Mouse (Mus musculus) central nervous system, embryonic 18 days (tissue): ENCODE data around the gene Hoxa3. TPM values are rescaled to one million over a fixed set of nuclear protein-coding genes. Genes with fewer than 3 reads are reported as not detected.

Experiments
- polyA plus RNA-seq: library from polyadenylated mRNA; depleted of rRNA; stranded (reverse); fragments of >200 nt; gene quantifications from 2 replicates; pipeline ENCODE4 v1.2.3, GENCODE M21; 2012; rRNA removed

Hoxa3 gene
- 0.10 and 0.80 TPM in 2 replicates for polyA plus RNA-seq

DNA sequence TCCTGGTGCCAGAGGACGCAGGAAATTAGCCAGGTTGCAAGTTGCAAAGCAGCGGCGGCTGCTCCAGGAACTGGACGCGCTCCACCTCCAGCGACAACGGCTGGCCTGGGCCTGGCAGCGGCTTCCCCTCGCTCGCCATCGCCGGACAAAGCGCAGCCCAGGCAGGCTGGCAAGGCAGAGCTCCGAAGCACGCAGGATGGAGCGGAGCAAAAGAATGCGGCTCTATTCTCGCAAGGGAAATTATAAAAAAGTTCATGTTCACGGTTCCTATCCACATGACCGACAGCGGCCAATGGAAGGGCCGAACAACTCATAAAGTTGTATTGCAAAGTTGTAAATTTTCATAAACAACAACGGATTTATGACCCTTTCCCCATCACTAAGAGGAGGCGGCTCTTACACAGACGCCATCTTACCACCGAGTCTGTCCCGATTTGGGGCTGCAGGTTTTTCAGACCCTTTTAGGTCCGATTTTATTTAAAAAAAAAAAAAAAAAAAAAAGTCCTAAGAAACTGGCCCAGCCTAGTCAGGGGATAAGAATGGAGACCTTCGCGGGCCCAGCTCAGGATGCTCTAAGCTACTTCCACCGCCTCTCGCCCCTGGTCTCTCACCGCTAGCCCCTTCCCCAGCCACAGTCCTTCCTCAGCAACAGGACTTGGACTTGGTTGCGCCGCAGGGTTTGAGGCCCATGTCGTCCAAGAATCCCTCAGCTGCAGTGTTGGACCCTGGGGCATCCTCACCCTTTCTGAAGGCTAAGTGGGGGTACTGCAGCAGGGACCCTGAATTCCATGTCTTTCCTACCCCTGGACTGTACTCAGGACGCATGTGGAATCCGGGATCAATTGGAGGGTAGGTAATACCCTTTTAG lies at the start of gene Hoxa3, which contains the start of gene Gm28308:
Gene Hoxa3, minus strand, starts transcription at position 218 of the 868 bp plus-strand sequence.
Gene Gm28308, minus strand, starts transcription at position 221 of the 868 bp plus-strand sequence.

DNA sequence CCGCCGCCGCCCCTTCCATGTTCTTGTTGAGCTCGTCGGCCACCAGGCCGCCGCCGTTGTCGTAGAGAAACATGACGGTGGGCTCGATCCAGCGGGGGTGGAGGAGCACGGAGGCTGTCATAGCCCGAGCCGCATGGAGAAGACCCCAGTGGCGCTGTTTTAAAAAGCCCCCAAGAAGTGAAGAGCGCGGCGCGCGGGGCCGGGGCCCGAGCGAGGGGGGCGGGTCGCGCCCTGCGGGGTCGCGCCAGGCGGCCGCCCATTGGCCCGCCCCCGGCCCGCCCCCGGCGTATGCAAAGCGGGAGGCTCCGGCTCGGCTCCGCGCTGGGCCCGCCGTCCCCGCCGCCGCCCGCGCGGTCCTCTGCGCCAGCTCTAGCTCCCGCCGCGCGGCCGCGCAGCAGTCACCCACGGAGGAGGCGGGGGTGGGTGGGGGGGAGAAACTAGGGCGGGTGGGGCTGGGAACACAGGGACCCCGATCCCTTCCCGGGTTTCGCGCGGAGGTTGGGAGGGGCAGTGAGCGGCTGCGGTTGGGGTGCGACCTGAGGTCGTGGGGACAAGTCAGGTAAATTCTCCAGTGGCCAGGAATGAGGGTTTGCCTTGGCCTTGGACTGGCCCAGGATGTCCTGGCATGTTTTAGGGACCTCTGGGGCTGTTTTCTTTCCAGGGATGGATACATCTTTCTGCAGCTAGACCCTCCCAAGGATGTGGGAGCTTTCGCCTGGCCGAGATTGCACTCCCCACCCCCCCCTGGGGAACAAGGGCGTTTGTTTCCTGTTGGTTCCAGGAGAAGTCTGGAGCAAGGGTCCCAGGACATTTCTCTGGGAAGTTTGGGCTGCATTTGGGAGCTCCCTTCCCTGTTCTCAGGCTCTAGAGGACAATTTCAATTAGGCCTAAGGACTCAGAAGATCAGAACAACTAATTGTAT lies 47.8 kb upstream of the Hoxa3 start, which contains the start of gene Hoxa13:
Gene Hoxa13, minus strand, starts transcription at position 227 of the 922 bp plus-strand sequence.

DNA sequence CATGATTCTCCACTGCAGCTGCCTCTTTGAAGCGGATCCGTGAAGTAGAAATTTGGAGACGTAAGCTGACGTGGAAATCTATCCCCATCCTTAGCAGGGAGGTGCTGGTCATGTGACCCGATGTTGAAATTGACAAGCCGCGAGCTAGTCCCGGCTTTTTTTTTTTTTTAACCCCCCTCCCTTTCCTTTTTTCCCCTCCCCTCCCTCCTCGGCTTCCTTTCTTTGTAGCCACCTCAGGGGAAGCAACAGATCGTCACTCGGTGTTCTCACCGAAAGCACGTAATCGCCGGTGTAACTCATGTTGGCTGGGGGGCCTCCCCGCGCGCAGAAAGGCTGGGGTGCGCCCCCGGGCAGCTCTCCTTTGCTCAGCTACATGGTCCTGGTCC lies 32.6 kb upstream of the Hoxa3 start, which contains the start of gene Hoxa11:
Gene Hoxa11, minus strand, starts transcription at position 54 of the 386 bp plus-strand sequence.

DNA sequence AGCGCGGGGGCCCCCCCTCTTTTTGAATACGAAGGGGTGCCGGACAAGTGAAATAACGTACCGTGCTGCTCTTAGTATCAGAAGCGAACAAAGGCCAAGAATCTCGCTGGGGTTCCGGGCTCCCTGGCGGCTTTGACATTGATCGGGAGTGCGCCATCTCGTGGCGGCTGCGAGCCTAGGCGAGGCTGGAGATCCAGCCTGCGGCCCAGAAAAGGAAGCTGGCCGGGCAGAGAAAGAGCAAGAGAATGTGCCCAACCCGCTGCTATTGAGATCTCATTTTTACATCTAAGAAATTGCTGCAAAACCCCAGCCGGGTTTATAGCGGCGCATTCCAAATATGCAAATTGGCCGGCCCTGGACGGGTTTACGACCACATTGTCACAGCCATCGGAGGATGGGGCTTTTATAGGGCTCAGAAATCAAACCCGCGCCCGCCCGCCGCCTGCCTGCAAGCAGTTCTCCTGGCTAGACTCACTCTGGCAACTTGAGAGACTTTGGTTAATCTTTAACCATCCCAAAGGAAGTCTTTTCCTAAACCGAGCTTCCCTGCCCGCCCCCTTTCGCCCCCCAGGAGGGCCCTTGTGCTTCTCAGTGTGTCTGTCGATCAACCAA lies 27.4 kb upstream of the Hoxa3 start, which contains the start of gene Hoxa10:
Gene Hoxa10, minus strand, starts transcription at position 466 of the 612 bp plus-strand sequence.

DNA sequence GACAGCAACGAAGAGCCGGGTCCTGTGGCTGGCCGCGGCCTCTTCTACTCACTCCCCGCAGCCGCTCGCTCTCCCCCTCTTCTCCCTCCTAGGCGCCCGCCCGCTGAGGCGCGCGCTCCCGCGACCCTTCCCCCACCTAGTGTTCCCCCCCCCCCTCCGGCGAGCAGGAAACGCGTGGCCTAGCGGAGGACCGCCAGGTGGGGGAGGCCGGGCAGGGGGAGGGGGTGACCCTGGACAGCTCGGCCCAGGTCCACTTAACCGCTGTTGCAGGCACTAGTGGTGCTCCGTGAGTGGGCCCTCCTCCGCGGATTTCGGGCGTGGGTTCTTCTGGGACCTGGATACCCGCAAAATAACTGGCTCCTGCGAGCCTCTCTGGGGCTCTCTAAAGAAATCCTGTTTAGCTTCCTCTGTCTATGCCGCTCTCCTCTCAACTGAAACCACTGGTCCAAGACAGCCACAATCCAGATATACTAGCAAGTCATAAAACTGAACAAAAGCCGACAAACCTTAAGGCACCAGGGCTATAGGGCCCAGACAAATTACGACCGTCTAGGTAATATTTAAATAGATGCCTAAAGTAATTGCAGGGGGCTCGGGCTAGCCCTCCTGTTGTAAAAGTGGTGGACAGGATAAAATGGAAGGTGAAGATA lies 17.5 kb upstream of the Hoxa3 start, which contains the start of gene Hoxa9:
Gene Hoxa9, minus strand, starts transcription at position 574 of the 650 bp plus-strand sequence.

DNA sequence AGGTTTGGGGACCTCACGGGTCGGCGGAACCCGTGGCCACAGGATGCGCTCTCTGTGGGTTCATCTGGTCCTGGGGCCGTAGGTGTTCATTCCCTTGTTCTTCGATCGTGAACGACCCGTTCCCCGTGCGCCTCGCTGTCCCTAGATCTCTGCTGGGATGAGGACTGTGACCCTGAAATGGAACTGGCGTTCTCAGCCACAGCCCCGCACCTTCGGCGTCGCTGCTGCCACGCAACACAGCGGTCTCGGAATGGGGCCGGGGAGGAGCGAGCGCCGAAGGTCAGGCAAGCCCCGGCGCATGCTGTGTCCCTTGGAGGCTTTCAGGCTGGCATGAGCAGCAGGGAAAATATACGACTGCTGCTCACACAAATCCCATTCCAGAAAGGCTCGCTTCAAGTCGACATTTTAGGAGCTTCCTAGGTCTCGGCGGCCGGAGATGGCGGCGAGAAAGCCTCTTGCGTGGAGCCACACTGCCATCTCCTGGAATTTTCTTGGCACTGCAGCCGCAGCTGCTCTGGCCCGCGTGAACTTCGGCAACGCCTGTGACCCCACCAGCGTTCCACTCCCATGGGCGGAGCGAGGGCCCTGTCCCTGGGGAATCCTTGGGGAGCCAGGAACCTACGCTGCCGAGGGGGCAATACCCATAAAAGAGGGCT lies 8.3 kb upstream of the Hoxa3 start, which contains the start of gene Hoxa7:
Gene Hoxa7, minus strand, starts transcription at position 518 of the 656 bp plus-strand sequence.

DNA sequence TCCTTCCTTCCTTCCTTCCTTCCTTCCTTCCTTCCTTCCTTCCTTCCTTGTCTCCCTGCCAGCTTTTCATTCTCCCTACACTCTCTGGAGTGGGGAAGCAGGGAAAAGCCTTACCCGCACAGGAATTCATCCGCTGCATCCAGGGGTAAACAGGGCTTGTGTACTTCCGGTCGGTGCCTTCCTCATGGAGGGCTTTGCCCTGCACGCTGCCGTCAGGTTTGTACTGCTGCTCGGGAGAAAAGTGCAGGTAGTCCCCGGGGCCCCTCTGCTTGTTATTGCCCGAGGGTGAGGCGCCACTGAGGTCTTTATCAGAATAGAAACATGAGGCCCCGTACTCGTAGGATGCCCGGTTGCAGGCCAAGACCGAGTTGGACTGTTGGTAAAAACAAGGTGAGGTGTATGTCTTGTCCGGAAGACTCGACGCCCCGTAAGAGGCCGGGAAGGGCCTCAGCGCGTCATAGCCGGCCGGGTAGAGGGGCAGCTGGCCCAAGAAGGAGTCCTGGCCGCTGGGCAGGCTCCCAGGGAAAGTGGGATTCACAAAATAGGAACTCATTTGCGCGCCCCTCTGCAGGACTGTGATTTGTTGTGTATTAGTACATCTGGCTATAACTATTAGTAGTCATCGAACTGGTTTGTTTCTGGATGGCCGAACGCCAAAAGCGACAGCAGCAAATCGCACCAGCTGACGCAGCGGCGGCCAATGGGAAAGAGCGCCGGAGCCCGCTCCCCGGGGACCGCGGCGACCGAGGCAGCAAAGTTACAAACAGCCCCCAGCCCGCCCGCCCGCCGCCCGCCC lies 4.9 kb downstream of the Hoxa3 start, which contains the start of gene Hoxa6:
Gene Hoxa6, minus strand, starts transcription at position 651 of the 796 bp plus-strand sequence.

DNA sequence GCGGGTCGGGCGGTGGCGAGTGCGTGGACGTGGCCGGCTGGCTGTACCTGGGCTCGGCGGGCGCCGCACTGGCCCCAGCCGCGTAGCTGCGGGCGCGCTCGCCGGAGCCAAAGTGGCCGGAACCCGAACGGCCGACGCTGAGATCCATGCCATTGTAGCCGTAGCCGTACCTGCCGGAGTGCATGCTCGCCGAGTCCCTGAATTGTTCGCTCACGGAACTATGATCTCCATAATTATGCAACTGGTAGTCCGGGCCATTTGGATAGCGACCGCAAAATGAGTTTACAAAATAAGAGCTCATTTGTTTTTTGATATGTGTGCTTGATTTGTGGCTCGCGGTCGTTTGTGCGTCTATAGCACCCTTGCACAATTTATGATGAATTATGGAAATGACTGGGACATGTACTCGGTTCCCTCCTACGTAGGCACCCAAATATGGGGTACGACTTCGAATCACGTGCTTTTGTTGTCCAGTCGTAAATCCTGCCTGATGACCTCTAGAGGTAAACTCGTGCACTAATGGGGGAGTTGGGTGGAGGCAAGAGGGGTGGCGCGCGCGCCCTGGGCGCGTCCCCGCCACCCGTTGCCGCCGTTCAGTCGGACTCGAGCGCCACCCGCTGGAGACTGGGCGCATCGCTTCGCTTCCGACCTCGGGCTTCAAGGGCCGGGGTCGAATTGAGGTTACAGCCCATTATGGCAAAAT lies 8.9 kb downstream of the Hoxa3 start, which contains the start of gene Hoxa5:
Gene Hoxa5, minus strand, starts transcription at position 538 of the 703 bp plus-strand sequence.

DNA sequence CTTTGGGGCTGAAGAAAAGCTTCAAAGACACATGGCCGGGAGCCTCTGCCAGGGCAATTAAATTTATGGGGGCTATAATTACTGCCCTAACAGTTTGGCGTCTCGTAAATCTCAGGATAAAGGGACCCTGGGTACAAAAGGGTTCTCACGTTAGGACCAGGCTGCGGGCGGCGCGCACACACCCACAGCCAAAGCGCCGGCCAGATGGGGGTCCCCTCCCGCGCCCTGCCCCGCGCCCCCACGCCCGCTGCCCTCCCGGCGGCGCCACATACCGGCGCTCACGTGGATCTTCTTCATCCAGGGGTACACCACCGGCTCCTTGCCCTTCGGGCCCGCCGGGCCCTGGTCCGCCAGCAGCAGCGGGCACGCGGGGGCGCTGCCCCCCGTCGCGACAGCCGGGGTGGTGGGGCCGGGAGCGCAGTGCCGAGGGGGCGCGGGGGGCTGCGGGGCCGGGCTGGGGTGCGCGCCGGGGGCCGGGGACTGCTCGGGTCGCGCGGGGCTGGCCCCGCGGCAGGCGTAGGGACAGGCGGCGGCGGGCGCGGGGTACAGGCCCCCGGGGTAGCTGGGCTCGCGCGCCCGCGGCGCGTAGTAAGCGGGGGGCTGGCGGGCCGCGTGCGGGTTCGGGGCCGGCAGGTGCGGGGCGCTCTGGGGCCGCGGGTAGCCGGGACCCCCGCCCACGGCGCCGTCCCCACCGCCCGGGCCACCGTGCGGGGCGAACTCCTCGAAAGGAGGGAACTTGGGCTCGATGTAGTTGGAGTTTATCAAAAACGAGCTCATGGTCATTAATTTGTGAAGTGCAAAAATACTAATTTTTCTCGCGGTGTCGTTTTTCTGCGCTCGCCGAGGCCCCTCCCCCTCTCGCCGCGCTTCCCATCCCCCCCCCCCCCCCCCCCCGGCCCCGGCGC lies 22.0 kb downstream of the Hoxa3 start, which contains the start of gene Hoxa4:
Gene Hoxa4, minus strand, starts transcription at position 848 of the 905 bp plus-strand sequence.

DNA sequence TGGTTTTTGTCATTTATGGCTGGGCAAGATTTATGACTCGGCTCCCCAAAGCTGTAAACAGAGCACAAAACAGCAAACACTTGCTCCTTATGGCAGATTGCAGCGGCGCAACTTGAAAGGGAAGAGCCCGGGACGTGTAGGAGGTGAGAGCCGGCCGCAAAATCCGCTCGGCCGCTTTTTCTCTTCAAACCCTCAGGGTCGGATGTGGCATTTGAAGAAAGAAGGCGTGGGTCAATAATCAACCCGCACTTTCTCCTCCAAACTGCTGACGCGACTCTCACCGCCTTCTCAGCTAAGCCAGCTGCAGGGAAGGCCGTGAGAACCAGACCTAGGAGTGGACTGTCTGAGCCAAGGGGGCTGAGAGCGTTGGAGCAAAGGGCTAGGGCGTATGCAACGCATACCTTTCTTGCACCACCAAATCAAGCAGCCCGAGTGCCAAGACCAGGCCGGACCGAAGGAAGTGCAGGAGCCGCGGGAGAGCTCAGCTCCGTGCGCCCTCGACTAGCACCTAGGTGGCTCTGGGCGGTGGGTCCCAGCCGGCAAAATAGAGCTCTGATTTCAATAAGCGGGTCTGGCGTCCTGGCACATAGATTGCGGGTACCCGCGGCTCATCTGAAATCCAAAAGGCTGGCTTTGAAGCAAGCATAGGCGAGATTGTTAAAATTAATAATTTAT lies 35.9 kb downstream of the Hoxa3 start, which contains the start of gene 5730596B20Rik:
Gene 5730596B20Rik, plus strand, starts transcription at position 438 of the 675 bp plus-strand sequence.

DNA sequence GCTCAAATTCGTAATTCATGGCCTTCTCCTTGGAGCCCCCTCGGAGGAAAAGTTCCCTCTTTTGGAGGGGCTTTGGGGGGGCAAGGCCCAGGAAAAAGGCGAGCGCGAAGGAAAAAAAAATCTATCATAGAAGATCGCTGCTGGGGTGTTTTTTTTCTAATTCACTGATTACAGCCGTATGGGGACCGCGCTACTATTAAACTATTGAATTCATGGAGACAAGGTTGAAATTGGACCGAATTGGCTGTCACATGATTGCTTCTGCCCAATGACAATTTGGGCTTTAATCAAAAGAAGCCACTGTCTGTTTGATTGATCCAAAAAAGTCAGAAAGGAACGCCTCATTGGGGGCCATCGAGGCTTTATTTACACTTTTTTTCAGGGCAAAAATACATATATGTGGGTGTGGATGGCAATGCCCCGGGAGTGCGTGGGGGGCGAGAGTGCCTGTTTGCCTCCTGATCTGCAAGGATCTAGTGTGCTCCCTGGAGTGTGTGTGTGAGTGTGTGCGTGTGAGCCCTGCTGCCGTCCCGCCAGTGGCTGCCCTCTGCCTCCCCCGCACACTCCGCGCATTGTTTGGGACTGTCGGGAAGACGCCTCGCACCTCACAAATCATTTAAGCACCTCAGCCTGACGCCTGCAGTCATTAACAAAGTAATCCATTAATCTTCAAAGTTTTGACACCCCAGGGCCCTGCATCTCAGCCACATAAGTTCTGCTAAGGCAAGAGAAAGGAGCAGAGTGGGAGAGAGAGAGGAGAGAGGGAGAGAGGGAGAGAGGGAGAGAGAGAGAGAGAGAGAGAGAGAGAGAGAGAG lies 48.3 kb downstream of the Hoxa3 start, which contains the start of gene Hoxa2:
Gene Hoxa2, minus strand, starts transcription at position 206 of the 815 bp plus-strand sequence.

DNA sequence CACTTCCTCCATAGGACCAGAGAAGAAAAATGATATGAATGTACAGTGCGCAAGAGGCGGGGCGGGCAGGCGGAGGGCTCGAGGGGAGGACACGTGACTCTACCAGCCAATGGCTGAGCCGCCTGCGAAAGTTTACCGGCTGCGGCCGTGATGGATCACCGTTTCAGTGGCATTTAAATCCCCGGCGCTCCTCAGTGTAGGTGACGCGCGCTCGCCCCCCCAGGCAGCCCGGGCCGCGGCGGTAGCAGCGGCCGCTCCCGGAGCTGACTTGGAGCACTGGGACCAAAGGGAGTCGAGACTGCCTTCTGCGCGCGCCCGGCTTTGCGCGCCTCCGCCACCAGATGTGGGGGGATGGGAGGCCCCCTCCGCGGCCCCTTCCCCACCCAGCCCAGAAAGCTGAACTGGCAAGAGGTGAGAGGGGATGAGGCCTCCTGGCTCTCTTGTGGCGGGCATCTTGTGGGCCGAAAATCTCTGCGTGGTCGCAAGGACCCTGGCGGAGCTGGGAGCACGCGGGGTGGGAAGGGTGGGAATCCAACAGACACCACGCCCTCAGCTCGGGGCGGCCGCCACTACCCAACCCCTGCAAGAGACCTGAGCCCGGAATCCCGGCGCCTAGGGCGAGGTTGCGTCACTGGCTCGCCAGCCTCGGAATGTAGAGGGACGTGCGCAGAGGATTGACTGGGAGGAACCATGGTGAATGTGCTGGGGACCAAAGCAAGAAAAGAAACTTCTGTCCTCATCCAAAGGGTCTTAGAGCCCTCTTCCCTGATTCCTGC lies 54.7 kb downstream of the Hoxa3 start, which contains the start of gene Hoxa1:
Gene Hoxa1, minus strand, starts transcription at position 42 of the 776 bp plus-strand sequence.

